Mouse (Mus musculus): ENCODE results near the gene Ap1m1.

DNA sequence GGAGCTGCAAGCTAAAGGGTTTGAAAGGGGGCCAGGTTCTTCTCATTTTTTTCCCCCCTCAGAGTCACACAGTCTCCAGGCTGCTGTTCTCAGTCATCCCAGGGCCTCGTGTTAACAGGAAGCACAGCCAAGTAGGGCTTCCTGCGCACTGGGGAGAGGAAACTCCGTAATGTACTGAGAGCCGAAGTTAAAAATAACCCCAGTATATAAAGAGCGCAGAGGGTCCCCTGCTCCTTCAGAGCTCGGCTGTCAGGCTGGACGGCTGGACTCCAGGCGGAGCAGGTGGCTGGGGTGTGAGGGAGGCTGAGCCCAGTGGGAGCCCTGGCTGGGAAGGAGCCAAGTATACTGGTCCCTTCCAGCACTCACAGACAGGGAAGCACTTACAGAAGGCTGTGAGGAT lies 55.9 kb downstream of the Ap1m1 start:
- no peak for TF ChIP-seq CHD2 (IDR thresholded peaks at IDR 0.05; ENCODE audit: low read depth, low read length)
- no peak for TF ChIP-seq ZC3H11A (IDR thresholded peaks at IDR 0.05; ENCODE audit: borderline replicate concordance, low read depth, low read length)
